Mouse (Mus musculus): ENCODE measurements around the gene Pole4. TPM values are rescaled to one million over a fixed set of nuclear protein-coding genes. Genes with fewer than 3 reads are reported as not detected.

Pole4 gene
- 10 to 100 TPM; 40.0 to 41.0 TPM for total RNA-seq (2021)
- long read RNA-seq, experiment 1, transcript Pole4-201 (4 exons, 1,769 nt) = major isoform, 41 of 48 reads
- long read RNA-seq, experiment 1, partial matches to known transcripts = 0 of 48 reads
- long read RNA-seq, experiment 1, other reads (novel, unspliced or antisense) = 5 of 48 reads
- long read RNA-seq, experiment 2, transcript Pole4-201 (4 exons, 1,769 nt) = major isoform, 55 of 64 reads
- long read RNA-seq, experiment 2, partial matches to known transcripts = 2 of 64 reads
- long read RNA-seq, experiment 2, other reads (novel, unspliced or antisense) = 4 of 64 reads

DNA sequence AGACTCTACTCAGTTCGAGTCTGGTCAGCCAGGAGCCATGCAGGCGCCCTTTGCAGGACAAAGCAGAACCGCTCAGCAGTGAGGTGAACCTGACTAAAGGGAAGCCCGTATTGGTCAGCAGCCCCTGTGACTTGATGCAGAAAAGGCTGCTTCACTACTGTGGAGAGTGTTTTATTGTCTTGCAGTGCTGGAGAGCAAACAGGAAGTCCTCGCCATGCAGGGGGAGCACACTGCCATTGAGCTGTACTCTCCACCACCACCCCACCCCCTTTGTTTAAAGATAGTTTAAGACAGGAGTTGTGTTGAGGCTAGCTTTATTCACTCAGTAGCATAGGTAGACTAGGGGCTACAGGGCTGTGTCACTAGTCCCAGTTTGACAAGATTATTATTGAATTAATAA, at the start of gene Pole4:
Pole4 (minus strand) TSS at position 145 of the 400 bp plus-strand sequence.
- no peak for DNase-seq (ENCODE audit: low spot score in 2 of 2)

DNA sequence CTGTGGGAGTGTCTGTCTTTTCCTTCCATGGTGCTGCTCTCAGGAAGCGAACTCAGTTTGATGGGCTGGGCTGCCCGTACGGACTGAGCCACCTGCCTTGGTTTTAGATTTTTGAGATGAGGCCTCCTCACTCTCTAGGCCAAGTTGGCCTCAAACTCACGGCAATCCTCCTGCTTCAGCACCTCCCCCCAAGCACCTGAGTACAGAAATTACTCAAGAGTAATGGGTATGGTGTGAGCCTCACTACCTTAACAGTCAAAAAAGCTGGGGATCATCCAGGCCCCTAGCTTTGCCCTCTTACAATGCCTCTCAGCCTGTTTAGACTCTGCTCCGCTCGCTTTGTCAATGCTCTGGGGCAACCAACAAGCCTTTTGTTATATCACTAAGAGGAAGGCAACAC, 49.6 kb upstream of the Pole4 start:
- no peak for DNase-seq (ENCODE audit: low spot score in 2 of 2)

- no peak for DNase-seq (ENCODE audit: low spot score in 2 of 2)
Measured at GRCm38 (mm10) chr6:82753638-82754361, 48.6 kb upstream of the Pole4 start.

- DNase-seq (ENCODE audit: low spot score in 2 of 2) = no peak
Measured at GRCm38 (mm10) chr6:82753061-82753460, 47.9 kb upstream of the Pole4 start.

DNA sequence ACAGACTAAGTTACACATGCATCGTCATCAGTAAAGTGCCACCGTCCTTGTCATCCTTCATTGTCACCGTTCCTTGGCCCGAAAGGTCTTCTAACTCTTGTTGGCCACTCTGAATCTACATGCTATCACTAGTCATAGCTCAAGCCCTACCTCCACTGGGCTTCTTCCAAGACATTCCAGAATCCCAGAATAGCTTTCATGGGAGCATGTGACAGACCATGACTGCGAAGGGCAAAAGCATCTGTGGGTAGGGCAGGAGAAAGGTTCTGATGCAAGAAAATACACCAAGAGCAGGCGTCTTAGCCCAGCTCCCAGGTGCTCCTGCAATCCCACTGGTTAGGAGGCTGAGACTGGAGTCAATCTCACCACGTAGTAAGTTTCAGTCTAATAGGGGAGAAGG, 46.6 kb upstream of the Pole4 start:
- no peak for DNase-seq (ENCODE audit: low spot score in 2 of 2)

DNA sequence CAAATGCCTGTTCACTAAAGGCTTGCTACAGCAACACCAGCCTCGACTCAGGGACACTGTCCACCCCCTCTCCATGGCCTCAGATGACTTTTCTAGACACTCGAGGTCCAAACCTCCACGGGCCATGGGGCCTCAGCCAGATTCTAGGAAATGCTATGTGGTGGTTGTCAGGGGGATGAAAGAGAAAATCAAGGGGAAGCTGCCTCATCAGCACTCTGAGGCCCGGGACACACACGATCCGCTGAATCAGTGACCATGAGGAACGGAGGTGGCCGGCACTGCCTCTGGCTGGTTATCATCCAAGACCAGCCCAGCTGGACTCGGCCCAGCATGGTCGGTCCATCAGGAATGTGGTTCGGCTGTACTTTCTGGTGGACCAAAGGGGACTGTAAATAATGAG, 45.9 kb upstream of the Pole4 start:
- peak in 1 of 2 experiments; percentile 32 for DNase-seq (ENCODE audit: low spot score in 2 of 2)

DNA sequence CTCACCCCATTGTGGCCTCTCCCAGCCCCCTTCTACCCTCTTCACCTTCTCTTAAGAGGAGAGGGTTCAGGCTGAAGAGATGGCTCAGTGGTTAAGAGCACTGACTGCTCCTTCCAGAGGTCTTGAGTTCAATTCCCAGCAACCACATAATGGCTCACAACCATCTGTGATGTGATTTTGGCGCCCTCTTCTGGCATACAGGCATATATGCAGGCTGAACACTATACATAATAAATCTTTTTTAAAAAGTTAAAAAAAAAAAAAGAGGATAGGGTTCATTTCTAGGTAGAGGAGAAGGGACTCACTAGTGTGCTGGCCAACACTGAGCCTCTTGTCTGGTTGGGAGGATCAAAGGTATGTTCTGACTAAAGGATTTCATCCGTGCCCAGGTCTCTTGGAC, 44.9 kb upstream of the Pole4 start:
- DNase-seq (ENCODE audit: low spot score in 2 of 2) = no peak

GRCm38 (mm10) chr6:82748106-82748672, 43.0 kb upstream of the Pole4 start:
- DNase-seq (ENCODE audit: low spot score in 2 of 2) = no peak

DNA sequence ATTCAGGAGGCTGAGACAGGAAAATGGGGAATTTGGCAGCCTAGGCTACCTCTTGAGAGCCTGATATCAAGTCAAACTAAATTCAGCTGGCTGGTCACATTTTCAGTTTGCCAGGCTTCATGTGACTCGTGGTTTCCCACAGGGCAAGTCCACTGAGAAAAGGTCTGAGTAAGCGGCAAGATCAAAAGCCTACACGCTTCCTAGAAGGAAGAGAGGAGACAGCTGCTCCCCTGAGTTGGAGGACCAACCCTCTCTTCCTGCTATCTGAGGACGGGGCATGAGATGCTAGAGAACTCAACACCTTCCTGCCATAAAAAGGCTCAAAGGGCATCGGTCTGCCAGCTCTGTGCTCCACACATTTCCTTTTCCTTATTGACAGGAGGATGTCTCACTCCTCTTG, 41.9 kb upstream of the Pole4 start:
- no peak for DNase-seq (ENCODE audit: low spot score in 2 of 2)

DNA sequence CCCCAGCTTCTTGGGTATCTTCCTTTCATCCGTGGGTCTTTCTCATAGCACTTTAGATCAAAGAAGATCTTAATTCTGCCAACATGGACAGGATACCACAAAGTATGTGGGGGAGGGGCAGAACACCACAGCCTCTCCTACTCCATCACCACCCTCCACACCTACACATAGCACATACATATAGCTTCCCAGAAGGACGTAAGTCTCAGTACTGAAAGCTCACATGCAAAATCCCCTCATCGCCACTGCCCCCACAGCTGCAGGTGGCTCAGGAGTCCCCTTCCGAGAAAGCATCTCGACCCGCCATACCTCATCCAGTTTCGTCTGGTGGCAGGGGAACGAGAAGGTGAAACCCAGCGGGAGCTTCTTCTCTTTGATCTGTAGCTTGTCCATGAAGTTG, 39.4 kb upstream of the Pole4 start:
- no peak for DNase-seq (ENCODE audit: low spot score in 2 of 2)

- DNase-seq (ENCODE audit: low spot score in 2 of 2) = no peak
Measured at GRCm38 (mm10) chr6:82741518-82741880, 36.3 kb upstream of the Pole4 start.

GRCm38 (mm10) chr6:82740868-82741517, 35.8 kb upstream of the Pole4 start:
- DNase-seq (ENCODE audit: low spot score in 2 of 2) = no peak

DNA sequence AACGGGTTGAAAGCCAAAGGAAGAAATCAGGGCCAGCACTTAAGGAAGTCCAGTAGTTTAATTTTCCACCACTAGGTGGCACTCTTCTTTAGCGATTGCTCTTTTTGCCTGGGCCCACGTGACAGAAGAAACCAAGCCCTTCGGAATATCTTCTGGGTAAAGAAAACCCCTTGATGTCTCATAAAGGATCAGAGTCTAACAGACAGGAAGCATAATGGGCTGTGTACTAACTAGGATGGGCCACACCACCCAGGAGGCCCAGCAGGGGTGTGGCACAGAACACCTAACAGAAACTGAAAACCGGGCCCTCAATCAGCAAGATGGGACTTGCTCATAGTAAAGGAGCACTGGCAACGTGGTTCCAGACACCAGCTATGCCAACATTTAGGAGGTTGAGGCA, 35.1 kb upstream of the Pole4 start:
- no peak for DNase-seq (ENCODE audit: low spot score in 2 of 2)

DNA sequence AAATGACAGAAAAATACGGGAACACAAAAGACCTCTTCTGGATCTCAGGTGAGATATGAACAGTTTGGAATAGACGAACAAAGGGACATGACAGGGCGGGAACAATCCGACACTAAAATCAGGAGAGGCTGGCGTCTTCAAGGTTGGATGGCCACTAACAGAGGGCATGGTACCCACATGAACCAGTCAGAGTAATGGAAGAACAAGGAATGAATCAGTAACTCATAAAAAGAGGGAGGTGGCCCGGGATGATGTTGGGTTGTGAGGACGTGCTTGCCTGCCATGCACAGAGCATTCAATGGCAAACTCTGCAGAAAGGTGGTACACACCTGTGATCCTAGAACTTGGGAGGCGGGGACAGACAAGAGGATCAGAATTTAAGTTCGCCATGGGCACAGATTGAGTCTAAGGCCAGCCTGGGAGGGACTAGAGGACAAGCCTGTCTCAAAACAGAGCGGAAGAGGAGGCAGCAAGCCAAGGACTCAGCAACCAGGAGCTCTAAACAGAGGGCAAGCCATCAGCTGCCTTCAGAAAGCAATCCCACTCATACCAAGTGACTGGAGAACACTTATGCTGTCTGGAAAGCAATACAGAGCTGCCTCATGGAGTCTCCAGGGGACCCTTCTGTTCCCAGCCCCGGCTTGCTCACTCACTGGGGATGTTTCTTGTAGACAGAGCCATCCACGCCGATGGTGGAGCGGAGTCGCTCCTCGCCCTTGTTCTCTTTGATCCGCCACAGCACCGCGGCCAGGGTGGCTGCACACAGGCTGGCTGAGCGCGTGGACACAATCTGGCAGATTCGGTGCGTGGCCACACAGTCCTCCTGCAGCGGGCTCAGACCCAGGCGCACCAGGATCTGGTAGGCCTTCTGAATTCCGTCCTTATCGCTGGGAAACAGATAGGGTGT, 32.7 kb upstream of the Pole4 start:
- DNase-seq (ENCODE audit: low spot score in 2 of 2) = no peak

GRCm38 (mm10) chr6:82736626-82737600, 31.7 kb upstream of the Pole4 start:
- DNase-seq (ENCODE audit: low spot score in 2 of 2) = no peak

GRCm38 (mm10) chr6:82735347-82735746, 30.2 kb upstream of the Pole4 start:
- no peak for DNase-seq (ENCODE audit: low spot score in 2 of 2)

DNA sequence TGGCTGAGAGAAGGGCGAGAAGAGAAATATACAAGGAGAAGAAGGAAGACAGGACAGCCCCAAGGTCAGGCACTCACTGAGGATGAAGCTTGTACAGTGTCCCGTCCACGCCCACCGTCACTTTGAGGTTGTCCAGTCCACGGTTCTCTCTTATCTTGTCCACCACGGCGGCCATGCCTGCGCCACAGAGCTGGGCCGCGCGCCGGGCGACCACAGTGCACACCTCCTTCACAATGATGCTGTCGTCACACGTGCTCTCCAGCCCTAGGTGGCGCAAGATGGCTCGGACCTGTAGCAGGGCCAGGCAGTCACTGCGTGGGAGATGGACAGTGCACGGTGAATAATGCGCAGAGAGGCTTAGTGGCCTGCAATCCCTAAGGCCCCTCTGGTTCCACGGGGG, 23.5 kb upstream of the Pole4 start:
- DNase-seq (ENCODE audit: low spot score in 2 of 2) = no peak

DNA sequence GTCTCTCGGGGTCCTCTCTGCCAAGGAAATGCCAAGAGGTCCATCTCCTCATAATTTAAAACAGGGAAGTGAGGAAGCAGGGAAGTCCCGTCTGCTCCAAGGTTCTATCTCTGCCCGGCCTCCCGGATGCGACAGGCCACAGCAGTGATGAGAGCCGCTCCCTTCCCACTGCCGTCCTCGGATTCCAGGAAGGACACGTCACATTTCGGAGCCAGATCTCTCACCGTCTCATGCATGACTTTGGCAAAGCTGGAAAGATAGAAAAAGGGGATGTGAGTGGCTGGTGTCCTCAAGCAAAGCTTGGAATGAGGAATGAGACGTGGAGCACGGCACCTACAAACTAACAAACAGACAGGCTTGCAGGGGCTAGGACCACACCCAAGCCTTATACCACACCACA, 22.0 kb upstream of the Pole4 start:
- no peak for DNase-seq (ENCODE audit: low spot score in 2 of 2)

GRCm38 (mm10) chr6:82723321-82723720, 18.2 kb upstream of the Pole4 start:
- DNase-seq (ENCODE audit: low spot score in 2 of 2) = no peak

- DNase-seq (ENCODE audit: low spot score in 2 of 2) = no peak
Measured at GRCm38 (mm10) chr6:82716126-82716525, 11.0 kb upstream of the Pole4 start.

Measured in adrenal gland, postnatal 4 days (tissue).